Comparison of ENCODE assay signal across 25 mouse cellular contexts in genomic region chr6:5264793-5265192, GRCm38 (mm10).
"Had no signal": no experiment of that assay in that cellular context is flagged by ENCODE, and none has a peak within 500 bp of the region (broad histone marks: within the 10 kb centered on the region; RNA-seq: fewer than 3 reads in every experiment).

No protein-coding gene starts in this region.

- H3K27me3 ChIP-seq: heart, embryonic 13.5 days; heart, embryonic 15.5 days; hindbrain, embryonic 13.5 days; hindbrain, embryonic 15.5 days; kidney, embryonic 15.5 days; limb, embryonic 12.5 days had no signal

- H3K27ac ChIP-seq: gastrocnemius, adult 2 months; heart, adult 2 months; heart, embryonic 13.5 days; heart, embryonic 15.5 days; hindbrain, embryonic 13.5 days; hindbrain, embryonic 15.5 days; hindbrain, postnatal 0 days; kidney, embryonic 15.5 days; kidney, postnatal 0 days; left cerebral cortex, adult 2 months; limb, embryonic 10.5 days; limb, embryonic 12.5 days had no signal

- H3K4me2 ChIP-seq: heart, embryonic 11.5 days; heart, embryonic 13.5 days; heart, embryonic 15.5 days; hindbrain, embryonic 13.5 days; hindbrain, embryonic 15.5 days; kidney, embryonic 15.5 days; limb, embryonic 12.5 days had no signal

- H3K36me3 ChIP-seq: hindbrain, embryonic 13.5 days; hindbrain, embryonic 15.5 days; limb, embryonic 12.5 days had no signal

- DNase-seq: gastrocnemius, adult 2 months; gastrocnemius, postnatal 10 days; gastrocnemius, postnatal 25 days; heart, adult 2 months; heart, postnatal 14 days; heart, postnatal 36 days; kidney, adult 11 months; kidney, adult 2 months; kidney, adult 9 months; kidney, postnatal 14 days; kidney, postnatal 36 days; layer of hippocampus, adult 9-11 months; liver had no signal

- H3K9me3 ChIP-seq: heart, embryonic 13.5 days; heart, embryonic 15.5 days; hindbrain, embryonic 13.5 days; hindbrain, embryonic 15.5 days; kidney, embryonic 15.5 days; limb, embryonic 10.5 days; limb, embryonic 12.5 days had no signal

- H3K9ac ChIP-seq: heart, embryonic 13.5 days; heart, embryonic 15.5 days; hindbrain, embryonic 13.5 days; hindbrain, embryonic 15.5 days; kidney, embryonic 15.5 days; limb, embryonic 12.5 days had no signal

- H3K4me3 ChIP-seq: gastrocnemius, adult 2 months; heart, adult 2 months; heart, embryonic 13.5 days; heart, embryonic 15.5 days; hindbrain, embryonic 13.5 days; hindbrain, embryonic 15.5 days; kidney, embryonic 15.5 days; left cerebral cortex, adult 2 months; limb, embryonic 10.5 days; limb, embryonic 12.5 days had no signal

- ATAC-seq: hindbrain, postnatal 0 days; intestine, embryonic 16.5 days had no signal

- H3K4me1 ChIP-seq: heart, embryonic 13.5 days; heart, embryonic 15.5 days; hindbrain, embryonic 13.5 days; hindbrain, embryonic 15.5 days; kidney, embryonic 15.5 days; limb, embryonic 12.5 days had no signal
